Mouse (Mus musculus) liver, adult 2 months (tissue): ENCODE results near the gene Gart.

Source experiments
- CTCF ChIP-seq: fragments of 200-500 bp; IDR thresholded peaks from 2 replicates; pipeline ENCODE4 v1.5.1; 2011; ENCODE audit warnings: low read depth, low read length, control low read depth
- POLR2A ChIP-seq: fragments of 200-500 bp; IDR thresholded peaks from 2 replicates; pipeline ENCODE4 v1.6.1; 2011; ENCODE audit warnings: low read length, control low read depth; ENCODE audit not compliant: insufficient read depth; ENCODE audit errors: extremely low read depth

- TF ChIP-seq POLR2A = no peak
- TF ChIP-seq CTCF = no peak
Observed at GRCm38 (mm10) chr16:91640171-91640570, 6.6 kb downstream of the Gart start.
